Mouse (Mus musculus): ENCODE results near the gene Tbxas1.
A peak's percentile ranks its signal among the peaks of the same experiment; 100 is the strongest.

- TF ChIP-seq CTCF (IDR thresholded peaks at IDR 0.05; ENCODE audit: low read depth) = no peak
- peak; percentile 71; the same call in 1 of the 2 replicates for TF ChIP-seq EP300 (IDR thresholded peaks at IDR 0.05; ENCODE audit: low read depth)
These were observed 24.9 kb downstream of the Tbxas1 start for GRCm38 (mm10) chr6:38900073-38900472.

Measured in liver, embryonic 14.5 days (tissue).